Mouse (Mus musculus): ENCODE results near the gene B9d2.

The B9d2 gene

DNA sequence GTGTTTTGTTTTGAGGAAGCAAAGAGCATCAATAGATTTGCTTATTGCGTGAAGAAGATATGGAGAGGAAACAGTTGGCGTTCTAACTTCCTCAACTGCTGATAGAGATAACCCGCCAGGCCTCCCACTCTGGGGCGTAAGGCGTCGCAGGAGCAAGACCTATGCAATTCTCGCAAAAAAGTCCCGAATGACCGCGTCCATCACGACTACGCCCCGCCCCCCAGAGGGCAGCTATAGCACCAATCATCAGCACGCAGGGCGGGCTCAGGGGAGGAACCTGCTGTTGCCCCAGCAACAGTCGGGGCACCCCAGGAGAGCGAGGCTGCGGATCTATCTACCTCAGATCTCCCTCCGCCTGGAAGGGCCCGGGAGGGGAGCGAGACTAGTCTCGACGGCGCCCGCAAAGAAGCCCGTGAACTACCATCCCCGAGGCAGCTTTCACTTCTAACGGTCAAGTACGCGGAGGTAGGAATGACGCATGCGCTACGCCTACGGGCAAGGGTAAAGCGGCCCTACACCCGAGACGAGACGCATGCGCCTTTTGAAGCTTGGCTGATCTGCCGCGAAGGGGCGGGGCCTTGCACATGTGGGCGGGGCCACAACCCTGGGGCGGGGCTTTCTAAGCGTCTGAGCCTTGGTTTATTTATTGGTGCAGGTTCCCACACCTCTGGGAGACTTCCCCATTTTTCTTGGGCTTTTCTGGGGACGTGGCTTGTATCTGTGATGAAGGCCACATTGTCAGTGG, at the start of gene B9d2:
Gene B9d2 (plus strand): TSS at position 267 of the 745 bp plus-strand sequence.
- peak; percentile 86 for DNase-seq (ENCODE audit: low read depth, low spot score)

DNA sequence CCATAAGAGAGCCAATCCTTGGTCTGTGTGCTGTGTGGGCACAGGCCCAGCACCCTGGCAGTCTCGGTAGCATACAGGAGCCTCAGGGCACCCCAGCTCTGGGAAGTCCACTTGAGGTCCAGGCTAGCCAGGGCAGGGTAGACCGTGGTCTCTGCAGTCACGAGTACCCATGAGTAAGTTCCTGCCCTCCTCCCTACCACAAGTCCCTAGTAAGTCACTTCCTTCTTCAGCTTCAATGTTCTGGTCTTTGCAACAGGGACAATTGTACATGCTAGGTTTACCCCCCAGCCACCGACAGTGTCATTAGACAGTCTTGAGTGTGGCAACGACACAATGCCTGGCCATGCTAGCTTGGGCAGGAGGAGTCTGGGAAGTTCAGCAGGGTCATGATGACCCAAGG, 47.9 kb upstream of the B9d2 start:
- no peak for DNase-seq (ENCODE audit: low read depth, low spot score)

DNA sequence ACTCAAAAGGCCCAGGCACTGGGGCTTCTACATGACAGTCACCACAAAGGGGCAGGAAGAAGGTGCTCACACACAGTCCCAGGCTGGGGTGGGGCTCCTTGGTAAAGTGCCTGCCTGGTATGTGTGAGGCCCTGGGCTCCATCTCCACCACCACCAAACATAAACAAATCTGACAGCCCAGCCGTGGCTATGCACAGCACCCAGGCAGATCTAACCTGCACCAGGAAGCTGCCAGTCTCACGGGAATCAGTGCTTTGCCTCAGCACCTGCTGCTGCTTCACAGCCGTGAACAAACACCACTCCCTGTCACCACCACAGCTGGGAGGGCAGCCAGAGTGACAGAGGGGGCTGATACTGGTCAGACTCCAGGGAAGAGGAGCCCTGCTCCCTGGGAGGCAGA, 44.2 kb upstream of the B9d2 start:
- DNase-seq (ENCODE audit: low read depth, low spot score): no peak

DNA sequence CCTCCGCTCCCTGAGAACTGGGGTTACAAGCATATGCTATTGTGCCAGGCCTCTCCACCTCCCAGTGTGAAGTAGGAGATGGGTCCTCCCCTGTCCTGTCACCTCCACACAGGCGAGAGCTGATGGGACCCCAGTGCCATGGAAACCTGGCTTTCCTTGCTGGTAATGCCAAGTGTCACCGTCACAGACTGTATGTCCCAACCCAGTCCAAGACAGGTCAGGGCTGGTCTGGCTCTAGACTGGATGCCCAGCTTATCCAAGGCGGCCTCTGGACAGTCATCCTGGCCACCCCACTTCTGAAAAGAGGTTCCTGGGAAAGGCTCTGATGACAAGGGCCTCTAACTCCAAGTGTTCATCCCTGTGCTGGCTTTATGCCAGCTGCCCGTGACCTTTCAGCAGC, 43.5 kb upstream of the B9d2 start:
- no peak for DNase-seq (ENCODE audit: low read depth, low spot score)

DNA sequence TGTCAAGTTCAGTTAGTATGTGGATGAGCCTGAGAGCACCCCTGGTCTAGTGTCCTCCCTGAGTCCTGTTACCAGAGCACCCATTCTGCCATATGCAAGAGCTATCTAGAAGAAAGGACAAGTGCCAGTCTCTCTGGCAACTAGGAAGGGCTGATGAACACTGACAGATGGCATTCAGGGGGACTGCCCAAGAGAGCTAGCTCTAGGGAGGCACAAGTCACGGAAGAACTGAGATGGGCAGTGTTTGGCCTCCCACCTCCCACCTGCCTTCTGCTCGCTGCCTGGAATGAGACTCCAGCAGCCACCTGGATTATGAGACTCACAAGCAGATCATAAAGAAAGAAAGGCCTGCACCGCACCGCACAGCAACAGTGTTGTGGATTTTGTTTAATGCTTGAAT, 40.8 kb upstream of the B9d2 start:
- no peak for DNase-seq (ENCODE audit: low read depth, low spot score)

DNA sequence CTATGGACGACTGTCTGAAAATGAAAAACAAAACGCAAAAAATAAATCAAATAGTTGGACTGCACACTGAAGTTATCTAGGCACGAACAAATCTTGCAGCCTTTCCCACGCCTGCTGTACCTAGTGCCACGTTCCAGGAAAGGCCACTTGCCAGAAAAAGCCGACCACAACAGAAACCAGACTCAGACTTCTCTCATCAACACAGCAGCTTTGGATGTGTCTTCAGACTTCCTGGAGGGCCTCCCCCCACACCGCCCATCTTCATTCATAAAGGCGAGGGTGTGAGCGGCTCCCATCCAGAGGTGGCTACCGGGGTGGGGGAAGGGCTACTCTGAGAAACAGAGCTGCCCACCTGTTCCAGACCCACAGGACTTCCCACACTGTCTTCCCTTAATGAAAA, 36.4 kb upstream of the B9d2 start:
- no peak for DNase-seq (ENCODE audit: low read depth, low spot score)

DNA sequence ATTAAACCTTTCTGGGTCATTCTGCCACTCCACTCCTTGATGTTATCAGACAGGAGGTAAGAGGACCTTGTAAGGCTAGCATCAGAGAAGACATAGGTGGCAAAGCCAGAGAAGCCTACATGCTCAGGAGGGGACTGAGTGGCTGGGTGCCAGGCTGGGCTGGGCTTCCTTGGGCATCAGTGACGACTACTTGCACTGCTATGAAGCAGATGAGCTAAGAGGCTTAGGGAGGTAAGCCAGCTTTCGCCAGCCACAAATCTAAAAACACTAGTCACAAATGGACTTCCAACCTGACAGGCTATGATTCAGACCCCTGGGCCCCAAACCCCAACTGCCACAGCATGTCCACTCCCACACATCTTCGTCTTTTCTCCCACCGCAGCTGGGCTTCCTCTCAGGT, 35.9 kb upstream of the B9d2 start:
- DNase-seq (ENCODE audit: low read depth, low spot score): no peak

DNA sequence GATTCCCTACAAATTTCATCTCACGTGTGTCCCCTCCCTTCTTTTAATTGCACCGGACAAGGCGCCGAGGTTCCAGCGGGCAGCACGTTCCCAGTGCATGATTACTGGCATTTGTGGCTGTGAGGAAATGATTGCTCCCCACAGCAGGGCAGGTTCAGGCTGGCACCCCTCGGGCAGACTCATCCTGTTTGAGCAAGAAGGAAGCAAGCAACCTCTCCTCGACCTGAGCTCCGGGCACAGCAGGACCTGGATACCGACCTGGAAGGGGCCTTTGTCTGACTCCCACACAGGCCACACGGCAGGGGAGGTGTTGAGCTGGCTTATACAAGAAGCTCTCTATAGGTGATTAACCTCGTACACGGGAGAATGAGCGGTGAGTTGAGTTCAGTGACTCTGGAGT, 35.5 kb upstream of the B9d2 start:
- DNase-seq (ENCODE audit: low read depth, low spot score): no peak

DNA sequence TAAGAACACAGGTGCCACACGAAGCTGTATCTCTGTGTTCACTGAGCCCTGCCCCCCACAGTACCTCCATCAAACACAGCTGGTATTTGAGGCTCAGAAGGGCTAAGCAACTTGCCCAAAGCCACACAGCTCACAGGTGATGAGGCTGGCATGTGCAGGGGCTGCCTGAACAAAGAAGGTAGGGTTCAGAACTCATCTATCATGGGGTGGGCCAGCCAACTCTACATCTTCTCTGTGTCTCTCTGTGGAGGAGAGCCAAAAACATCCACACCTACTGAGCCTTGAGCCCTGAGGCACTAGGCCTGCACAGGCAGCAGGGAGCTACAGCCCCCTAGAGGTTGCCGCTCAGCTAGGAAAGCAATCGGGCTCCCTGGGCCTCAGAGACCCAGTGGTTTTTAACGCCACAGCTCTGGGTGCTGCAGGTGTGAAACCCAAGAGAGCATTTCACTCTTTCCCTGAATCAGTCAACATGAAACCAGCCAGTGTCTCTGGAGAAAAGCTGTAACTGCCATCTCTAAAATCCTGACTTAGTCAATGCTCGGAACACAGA, 32.9 kb upstream of the B9d2 start:
- no peak for DNase-seq (ENCODE audit: low read depth, low spot score)

DNA sequence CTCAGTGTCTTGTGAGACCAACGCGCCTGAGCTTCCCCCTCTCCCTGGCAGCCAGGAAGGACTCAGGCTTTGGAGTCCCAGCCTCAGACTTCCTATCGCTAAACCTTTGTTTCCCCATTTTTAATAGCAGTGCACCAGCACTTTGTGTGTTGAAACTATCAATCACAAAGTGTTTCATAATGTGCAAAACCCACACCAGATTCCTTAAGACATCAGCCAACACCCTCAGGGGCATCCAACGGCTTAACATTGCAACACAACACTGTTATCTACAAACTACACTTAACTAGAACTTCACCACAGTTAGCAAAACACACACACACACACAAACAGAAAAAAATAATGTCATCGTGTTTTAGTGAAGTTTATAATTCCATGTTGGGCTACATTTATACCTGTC, 30.7 kb upstream of the B9d2 start:
- no peak for DNase-seq (ENCODE audit: low read depth, low spot score)

DNA sequence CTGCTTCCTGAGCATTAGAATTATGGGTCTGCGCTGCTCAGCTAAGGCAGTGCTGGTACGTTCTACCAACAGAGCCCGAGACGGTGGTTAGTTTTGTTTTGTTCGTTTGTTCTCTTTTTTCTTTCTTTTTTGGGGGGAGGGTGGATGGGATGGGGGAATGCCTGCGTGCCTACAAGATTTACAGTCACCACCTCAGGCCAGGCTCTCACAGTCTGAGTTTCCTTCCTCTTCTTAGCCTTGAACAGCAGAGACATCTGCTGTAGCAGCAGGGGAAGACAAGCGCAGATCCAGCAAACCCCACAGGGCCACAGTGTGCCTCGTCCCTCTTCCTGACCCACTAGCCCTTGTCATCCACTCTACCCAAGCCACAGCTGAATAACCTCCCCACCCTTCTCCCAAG, 29.3 kb upstream of the B9d2 start:
- DNase-seq (ENCODE audit: low read depth, low spot score): no peak

DNA sequence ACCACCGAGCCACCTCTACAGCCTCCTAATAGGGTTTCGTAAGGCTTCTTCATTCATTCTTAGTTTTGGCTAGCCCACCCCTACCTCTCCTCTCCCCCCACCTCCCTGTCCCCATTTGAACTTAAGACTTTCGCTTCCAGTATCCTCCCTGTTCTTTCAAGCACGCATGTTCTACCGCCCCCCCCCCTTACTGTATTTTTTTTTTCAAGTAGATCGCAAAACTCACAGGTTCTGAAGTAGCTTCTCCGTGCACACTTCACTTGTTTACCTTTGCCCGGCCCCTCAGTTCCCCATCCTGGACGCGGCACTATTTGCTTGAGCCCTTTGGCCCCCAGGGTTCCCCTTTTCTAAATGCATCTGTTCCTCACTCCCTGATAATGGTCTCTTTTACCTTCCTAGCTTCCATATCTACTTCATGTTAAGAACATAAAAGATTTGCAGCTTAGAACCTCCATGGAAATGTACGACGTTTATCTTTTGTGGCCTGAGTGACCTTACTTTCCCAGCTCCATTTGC, 28.3 kb upstream of the B9d2 start:
- DNase-seq (ENCODE audit: low read depth, low spot score): no peak

DNA sequence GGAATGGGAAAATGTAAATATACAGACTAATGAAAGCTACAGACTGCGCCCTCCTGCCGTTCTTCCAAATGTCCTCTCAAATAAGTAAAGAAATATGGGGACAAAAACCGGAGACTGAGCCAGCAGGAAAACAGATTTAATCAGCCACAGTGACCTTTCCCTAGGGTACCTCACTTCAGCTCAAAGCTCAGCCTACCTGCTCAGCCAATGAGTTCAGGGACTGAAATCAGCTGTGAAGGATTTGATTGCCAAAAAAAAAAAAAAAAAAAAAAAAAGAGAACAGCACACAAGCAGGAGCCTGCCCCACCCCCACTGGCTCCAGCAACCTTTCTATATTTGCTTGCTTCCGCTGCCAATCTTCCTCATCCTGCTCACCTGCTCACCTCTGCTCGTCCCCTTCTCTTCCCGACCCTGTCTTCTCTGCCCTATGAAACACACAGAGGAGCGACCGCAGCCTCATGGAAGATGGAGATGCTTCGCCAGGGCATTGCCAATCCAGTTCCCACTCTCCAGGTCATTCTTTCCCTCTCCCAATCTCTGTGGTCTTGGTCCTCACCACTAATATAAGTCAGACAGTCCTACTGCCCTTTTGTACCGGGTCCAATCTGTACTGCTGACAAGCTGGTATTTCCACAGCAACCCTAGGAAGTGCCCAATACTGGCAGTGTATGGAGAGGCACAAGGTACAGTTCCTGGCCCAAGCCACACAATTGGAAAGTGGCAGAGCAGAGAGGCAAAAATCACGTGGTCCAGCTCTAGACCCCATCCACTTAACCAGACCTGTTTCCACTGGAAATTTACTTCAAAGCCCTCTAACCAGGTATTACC, 24.8 kb upstream of the B9d2 start:
- DNase-seq (ENCODE audit: low read depth, low spot score): no peak

DNA sequence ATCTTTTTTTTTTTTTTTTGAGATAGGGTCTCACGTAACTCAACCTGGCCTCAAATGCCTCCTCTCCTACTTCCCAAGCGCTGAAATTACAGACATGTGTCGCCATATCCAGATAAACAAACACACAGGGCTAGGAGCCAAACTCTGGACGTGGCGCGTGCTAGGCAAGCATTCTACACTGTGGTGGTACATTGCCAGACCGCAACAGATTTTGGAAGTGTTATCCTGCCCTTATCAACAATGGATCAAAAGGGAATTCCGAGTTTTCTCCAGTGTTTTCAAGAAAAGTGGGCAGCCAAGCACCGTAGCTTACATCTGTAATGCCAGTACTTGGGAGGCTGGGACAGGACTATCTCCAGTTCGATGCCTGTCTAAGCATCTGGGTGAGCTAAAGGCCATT, 22.8 kb upstream of the B9d2 start:
- no peak for DNase-seq (ENCODE audit: low read depth, low spot score)

DNA sequence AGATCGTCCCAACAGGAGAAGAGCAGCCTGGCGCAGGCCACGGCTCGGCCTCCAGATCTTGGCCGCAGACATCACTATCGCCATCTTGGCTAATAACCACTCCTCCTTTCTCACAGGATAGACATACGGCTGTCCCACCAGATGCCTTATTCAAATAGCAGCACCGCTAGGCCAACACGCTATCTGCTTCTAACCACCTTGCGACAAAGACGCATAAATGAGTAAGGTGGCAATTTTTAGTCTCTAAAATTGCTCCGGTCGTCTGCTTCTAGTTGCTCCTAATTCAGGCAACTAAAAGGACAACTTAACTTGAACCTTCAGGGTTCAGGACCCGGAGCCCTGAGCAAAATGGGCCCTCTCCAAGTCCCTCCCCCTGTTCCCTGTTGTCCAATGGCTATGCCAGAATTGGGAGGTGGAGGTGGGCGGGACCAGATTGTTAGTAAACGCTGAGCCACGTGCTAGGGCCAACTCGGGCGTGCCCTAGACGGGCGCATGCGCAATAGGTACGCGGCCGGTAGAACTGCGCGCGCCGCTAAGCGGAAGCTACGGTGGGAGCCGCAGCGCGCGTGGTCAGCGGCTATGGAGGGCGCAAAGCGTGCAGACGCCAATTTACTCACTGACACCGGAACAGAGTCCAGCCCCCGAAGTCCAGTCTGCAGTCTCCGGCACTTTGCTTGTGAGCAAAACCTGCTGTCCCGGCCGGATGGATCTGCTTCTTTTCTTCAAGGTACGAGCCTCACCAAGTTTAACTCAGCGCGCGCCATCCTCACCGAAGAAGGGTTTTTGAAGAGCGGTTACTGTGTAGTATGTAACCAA, 21.7 kb upstream of the B9d2 start, which contains the start of the genes Bckdha and Exosc5:
Gene Bckdha (minus strand): TSS at position 325 of the 816 bp plus-strand sequence.
Gene Exosc5 (plus strand): TSS at position 508 of the 816 bp plus-strand sequence.
- peak; percentile 99 for DNase-seq (ENCODE audit: low read depth, low spot score)

DNA sequence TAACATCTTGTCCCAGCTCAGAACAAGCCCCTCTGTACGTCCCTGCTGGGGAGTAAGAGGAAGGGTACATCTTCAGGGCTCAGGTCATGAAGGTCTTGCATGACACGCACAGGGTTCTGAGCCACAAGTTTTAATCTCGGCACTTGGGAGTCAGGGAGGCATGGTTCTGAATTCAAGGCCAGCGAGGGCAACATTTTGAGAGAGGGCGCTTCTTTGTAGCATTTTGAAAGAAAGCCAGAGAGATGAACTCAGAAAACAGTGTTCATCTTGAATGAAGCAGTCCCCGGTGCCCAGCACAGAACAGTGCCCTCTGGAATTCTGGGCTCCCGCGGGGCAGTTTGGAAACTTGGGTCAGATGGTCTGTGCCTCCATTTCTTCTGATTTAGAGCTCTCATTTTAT, 14.2 kb upstream of the B9d2 start:
- DNase-seq (ENCODE audit: low read depth, low spot score): no peak

DNA sequence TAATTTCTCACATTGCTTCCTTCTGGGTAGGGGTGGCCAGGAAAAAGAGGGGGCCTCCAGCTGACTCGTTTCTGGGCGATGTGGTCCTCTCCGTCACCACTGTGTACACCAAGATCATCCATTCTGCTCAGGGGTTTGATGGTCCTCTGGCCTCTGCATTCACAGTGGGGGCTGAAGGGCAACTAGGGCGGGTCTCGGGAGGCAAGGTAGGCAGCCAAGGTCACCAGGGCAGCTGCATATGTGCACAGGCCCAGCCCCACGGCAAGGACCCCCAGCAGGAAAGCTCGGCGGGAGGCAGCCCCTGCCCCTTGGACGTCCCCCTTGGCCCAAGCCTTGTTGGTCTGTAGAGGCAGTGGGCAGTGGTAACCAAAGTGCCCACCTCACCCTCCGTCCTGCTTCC, 11.4 kb upstream of the B9d2 start:
- no peak for DNase-seq (ENCODE audit: low read depth, low spot score)

DNA sequence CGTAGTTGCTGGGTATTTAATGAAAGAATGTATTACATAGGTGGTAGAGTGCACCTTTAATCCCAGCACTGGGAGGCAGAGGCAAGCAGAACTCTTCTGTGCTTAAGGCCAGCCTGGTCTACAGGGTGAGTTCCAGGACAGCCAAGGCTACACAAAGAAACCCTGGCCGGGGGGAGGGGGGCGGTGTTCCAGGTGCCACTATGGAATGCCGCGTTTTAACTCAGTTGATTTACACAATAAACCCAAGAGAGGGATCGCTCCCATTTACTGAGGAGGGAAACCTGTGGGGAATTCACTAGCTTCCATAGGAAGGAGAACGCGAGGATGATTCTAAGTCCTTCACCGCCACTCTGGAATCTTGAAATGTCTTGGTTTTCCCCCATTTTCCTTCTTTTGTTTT, 10.9 kb upstream of the B9d2 start:
- no peak for DNase-seq (ENCODE audit: low read depth, low spot score)

DNA sequence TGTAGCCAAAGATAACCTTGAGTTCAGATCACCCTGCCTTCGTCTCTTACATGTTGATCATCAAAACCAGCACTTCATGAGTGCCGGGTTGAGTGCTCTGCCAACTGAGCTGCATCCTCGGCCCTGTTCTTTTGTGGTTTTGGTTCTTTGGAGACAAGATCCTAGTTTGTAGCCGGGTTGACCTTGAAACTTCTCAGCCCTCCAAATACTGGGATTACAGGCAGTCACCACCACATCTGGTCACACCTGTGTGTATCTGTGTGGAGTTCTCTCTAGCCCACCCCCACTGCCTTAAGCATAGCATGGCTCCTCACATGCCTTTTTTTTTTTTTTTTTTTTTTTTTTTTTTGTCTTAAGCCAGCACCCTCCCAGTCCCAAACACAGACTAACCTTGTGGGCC, 10.5 kb upstream of the B9d2 start:
- DNase-seq (ENCODE audit: low read depth, low spot score): no peak

DNA sequence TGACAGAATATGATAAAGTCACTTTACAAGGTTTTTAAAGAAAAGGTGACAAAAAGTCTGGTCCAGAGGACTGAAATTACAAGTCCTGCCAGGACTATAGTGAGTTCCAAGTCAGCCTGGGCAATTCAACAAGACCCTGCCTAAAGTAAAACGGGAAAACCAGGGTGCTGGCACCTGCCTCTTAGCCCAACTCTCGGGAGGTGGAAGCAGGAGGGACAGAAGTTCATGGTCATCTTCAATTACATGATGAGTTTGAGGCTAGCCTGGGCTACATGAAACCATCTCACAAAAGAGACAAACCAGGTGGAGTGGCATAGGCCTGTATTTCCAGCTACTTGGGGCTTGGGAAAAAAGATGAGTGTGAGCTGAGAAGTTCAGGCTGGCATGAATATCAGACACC, 8.9 kb upstream of the B9d2 start:
- DNase-seq (ENCODE audit: low read depth, low spot score): no peak

DNA sequence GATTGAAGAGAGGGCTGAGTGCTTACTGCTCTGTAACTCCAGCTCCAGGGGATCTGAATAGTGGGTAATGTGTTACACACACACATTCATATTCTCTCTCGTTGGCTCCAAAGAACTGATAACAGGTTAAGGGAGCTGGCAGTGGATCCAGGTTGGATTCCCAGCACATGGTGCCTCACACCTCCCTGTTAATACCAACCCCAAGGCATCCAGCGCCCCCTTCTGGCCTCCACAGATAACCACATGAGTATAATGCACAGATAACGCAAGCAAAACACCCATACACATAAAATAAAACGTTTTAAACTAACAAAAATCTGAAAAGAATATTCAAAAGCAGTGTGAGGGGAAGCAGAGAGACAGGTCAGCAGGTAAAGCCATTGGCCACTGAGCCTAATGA, 8.1 kb upstream of the B9d2 start:
- no peak for DNase-seq (ENCODE audit: low read depth, low spot score)

DNA sequence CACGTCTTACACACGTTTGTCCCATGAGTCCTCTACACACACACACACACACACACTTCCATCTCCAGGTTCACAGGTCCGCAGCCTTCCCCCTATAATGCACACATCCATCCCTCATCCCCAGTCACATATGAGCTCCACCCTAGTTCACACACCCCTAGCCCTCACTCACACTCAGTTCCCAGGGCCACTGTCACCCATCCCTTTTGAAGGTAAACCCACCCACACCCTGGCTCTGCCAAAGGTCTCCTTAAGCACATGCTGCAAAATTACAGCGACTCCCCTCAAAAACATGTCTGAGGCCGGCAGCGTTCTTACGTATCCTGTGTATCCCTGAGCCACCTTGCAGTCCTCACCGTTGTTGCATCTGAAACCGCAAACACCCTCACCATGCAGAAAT, 6.3 kb upstream of the B9d2 start:
- no peak for DNase-seq (ENCODE audit: low read depth, low spot score)

Measured in brain, embryonic 18.5 days (tissue).